Mouse (Mus musculus) T-cell, adult 2 months (primary cell): ENCODE data around the gene Gm13278.
"Not testable (repeated sequence)": the region's sequence is repeated elsewhere in the genome, so short reads cannot be mapped to it uniquely, and the experiment has no call there.

ENCODE experiments used
- DNase-seq: peaks from one replicate; pipeline ENCODE4 v3.0.0; 2022; ENCODE audit warnings: low spot score

Gm13278 gene

DNA sequence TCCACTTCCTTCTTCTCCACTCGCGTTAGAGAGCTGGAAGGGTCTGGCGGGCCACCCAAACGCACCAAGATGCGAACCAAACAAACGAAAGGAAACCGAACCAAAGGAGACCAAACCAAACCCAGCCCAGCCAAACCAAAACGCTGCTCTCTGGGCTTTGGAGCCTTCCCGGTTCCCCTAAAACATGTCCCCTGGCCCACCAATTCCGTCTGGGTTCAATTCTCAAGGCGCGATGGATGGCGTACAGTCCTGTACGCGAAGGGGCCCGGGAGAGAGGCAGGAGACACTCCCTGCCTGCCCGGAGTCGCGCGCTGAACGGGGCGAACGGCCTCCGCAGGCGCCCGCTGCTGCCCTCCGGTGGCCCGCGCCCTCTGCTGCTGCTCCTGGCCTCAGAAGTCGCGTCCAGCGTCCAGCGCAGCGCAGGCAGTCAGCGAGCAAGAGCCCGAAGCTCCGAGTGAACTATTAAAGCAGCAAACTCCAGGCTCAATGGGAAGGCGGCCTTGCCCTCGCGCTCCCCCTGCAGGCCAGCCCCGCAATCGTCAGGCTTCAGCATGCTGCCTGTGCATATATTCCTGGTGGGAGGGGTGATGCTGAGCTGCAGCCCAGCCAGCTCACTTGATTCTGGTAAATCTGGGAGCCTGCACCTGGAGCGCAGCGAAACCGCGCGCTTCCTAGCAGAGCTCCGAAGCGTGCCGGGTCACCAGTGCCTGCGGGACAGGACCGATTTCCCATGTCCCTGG lies 2.8 kb downstream of the Gm13278 start, which contains the start of gene Gm13275:
Gm13275 (plus strand) TSS at position 552 of the 740 bp plus-strand sequence.
- DNase-seq: peak; percentile 68

- not testable (repeated sequence) for DNase-seq
Observed at GRCm38 (mm10) chr4:88797097-88797496, 5.7 kb downstream of the Gm13278 start, which contains the start of gene Gm13279. Gene Gm13279, plus strand, starts transcription at chr4:88797397.

DNA sequence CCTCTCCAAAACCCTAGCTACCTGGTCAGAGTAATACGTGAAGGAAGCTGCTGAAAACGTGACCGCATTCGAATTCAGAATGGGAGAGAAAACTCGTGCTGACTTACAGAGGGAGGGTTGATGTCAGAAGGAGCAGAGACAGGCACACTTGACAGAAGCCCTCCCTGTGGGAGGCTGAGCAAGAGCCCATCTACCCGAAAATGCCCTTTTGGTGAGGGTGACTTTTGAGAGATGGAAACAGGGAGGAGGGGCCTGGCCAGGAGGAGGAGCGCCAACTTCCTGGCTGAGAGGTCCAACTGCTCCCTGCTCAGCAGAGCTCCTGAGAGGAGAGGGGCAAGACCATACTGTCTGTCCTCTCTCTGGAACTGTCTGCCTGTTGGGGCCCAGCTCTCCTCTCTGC lies 8.0 kb downstream of the Gm13278 start, which contains the start of gene Gm13285:
Gm13285 (plus strand) TSS at position 301 of the 400 bp plus-strand sequence.
- DNase-seq: not testable (repeated sequence)

- DNase-seq: not testable (repeated sequence)
Observed at GRCm38 (mm10) chr4:88802954-88803353, 11.6 kb downstream of the Gm13278 start, which contains the start of gene Gm13287. Gene Gm13287, plus strand, starts transcription at chr4:88803254.

- DNase-seq: not testable (repeated sequence)
Observed at GRCm38 (mm10) chr4:88805231-88805630, 13.9 kb downstream of the Gm13278 start, which contains the start of gene Gm13288. Gene Gm13288, plus strand, starts transcription at chr4:88805531.

DNA sequence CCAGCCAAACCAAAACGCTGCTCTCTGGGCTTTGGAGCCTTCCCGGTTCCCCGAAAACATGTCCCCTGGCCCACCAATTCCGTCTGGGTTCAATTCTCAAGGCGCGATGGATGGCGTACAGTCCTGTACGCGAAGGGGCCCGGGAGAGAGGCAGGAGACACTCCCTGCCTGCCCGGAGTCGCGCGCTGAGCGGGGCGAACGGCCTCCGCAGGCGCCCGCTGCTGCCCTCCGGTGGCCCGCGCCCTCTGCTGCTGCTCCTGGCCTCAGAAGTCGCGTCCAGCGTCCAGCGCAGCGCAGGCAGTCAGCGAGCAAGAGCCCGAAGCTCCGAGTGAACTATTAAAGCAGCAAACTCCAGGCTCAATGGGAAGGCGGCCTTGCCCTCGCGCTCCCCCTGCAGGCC lies 14.4 kb downstream of the Gm13278 start:
- DNase-seq: peak; percentile 19

- no peak for DNase-seq
Observed at GRCm38 (mm10) chr4:88815928-88816327, 24.6 kb downstream of the Gm13278 start, which contains the start of gene Ifna7. Gene Ifna7, plus strand, starts transcription at chr4:88816228.

- no peak for DNase-seq
Observed at GRCm38 (mm10) chr4:88819659-88820058, 28.3 kb downstream of the Gm13278 start, which contains the start of gene Ifna11. Gene Ifna11, plus strand, starts transcription at chr4:88819959.

DNA sequence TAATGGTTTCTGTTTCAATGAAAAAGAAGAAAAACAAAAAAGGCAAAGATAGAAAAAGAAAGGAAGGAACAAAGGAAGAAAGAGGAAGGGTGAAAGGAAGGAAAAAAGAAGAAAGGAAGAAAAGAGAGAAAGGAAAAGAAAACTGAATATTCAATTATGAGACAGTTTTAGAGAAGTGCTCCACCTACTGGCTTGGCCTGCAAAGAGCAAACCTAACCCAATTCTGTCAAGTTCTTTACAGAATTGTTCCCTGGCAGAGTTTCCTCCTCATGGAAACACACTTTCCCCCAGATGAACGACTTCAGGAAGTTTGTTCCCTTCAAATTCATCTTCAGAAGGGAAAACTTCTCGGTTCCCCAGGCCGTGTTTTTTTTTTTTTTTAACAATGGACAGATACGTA lies 31.6 kb downstream of the Gm13278 start:
- DNase-seq: no peak

- not testable (repeated sequence) for DNase-seq
Observed at GRCm38 (mm10) chr4:88827116-88827515, 35.8 kb downstream of the Gm13278 start, which contains the start of gene Ifna6. Gene Ifna6, plus strand, starts transcription at chr4:88827416.

- peak; percentile 31 for DNase-seq
Observed at GRCm38 (mm10) chr4:88830523-88830922, 39.2 kb downstream of the Gm13278 start.

DNA sequence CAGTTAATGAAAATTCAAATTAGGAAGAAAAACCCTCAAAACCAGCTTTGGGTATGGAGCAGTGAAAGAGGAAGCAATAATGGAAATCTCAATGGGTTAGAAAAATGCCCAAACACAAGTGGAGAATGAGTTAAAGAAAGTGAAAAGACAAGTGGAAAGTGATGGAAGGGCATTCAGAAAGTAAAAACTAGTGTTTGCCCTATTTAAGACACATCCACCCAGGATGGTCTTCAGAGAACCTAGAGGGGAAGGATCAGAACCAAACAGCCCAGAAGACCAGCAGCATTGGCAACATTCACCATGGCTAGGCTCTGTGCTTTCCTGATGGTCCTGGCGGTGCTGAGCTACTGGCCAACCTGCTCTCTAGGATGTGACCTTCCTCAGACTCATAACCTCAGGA lies 43.9 kb downstream of the Gm13278 start, which contains the start of gene Ifna5:
Ifna5 (plus strand) TSS at position 301 of the 400 bp plus-strand sequence.
- not testable (repeated sequence) for DNase-seq

GRCm38 (mm10) chr4:88838828-88839227 lies 47.5 kb downstream of the Gm13278 start:
- DNase-seq: no peak

DNA sequence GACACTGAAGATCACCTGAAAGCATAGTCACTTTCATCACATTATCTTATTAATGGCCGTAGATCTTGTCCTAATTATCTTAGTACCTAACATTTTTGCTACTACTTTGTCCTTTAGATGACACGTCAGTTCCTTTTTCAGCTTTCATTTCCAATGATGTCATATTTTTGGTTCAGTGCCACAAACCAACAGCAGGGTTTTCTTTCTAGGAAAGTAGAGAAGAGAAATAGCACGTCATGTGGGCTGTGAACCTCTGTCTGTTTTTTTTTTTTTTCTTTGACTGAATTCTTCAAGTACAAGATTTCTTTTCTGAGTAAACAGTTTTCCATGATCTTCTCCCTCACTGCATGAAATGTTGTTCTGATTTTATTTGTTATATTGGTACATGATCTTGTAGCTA lies 48.7 kb downstream of the Gm13278 start:
- no peak for DNase-seq

DNA sequence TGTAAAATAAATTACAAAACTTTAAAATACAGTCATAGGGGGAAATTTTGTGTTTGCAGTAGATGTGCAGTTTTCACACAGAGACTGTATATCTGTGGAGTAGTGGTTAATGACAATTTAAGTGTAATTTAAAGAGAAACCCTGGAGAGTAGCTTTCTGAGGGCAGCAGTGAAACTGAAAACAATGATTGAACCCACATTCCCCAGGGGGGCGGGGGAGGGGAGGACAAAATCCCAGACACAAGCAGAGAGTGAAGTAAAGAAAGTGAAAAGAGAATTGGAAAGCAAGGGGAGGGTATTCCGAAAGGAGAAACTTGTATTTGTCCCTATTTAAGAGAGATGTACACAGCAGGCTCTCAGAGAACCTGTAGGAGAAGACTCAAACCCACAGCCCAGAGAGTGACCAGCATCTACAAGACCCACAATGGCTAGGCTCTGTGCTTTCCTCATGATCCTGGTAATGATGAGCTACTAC lies 50.1 kb downstream of the Gm13278 start, which contains the start of gene Ifna4:
Ifna4 (plus strand) TSS at position 424 of the 474 bp plus-strand sequence.
- no peak for DNase-seq
